Mouse (Mus musculus) G1E (cell line): ENCODE results near the gene Enox1.

ENCODE experiments used
- CTCF ChIP-seq: IDR thresholded peaks from 2 replicates; pipeline ENCODE4 v1.5.1; 2012; ENCODE audit warnings: low read depth, low read length, inconsistent platforms, mixed read lengths
- GATA1 ChIP-seq: IDR thresholded peaks from 2 replicates; pipeline ENCODE4 v1.6.1; 2012; ENCODE audit warnings: borderline replicate concordance, low read length, inconsistent platforms, mixed read lengths
- GATA2 ChIP-seq: IDR thresholded peaks from 2 replicates; pipeline ENCODE4 v1.6.1; 2012; ENCODE audit warnings: low read depth, low read length, inconsistent platforms, borderline replicate concordance
- POLR2AphosphoS5 ChIP-seq: IDR thresholded peaks from 2 replicates; pipeline ENCODE4 v1.6.1; 2012; ENCODE audit warnings: low read depth, low read length, inconsistent platforms; ENCODE audit not compliant: insufficient replicate concordance
- TAL1 ChIP-seq: conservative IDR thresholded peaks from 2 replicates; pipeline ENCODE4 v1.6.1; 2012; ENCODE audit warnings: low read depth, low read length, inconsistent platforms, mixed read lengths

DNA sequence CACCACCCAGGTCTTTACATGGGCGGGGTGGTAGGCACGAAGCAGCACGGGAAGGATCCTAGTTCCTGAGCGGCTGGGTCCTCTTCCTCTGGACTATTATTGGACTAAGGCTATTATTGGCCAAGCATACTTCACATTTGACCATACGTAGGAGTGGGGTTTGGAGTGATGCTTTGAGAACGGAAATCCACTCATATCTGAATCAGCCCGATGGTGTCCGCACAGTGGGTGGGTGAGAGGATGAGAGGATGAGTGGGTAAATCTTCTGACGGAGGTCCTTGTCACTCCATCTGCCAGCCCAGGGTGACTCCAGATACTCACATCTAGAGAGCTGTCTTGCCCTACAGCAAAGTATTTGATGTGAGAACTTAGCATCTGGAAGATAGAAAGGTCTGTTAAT, 253.8 kb downstream of the Enox1 start:
- TF ChIP-seq GATA1 (no peak), CTCF (no peak), POLR2AphosphoS5 (no peak), TAL1 (no peak), GATA2 (no peak)
